Mouse (Mus musculus) spleen, adult 2 months (tissue): ENCODE measurements around the gene Stim1. TPM values are rescaled to one million over a fixed set of nuclear protein-coding genes. Genes with fewer than 3 reads are reported as not detected.

Experiments
- DNase-seq, 2 experiments: peaks; one replicate each; pipeline versions ENCODE4 v3.0.0 to v3.0.0-alpha.2; 2012 to 2021; ENCODE audit warnings: low spot score in 2 of 2, low read depth in 1 of 2
- H3K27ac ChIP-seq: fragments of 200-500 bp; 2 replicates; pipeline ENCODE4 v1.5.1; 2012; ENCODE audit warnings: low read length, inconsistent platforms; ENCODE audit not compliant: insufficient read depth
- H3K27me3 ChIP-seq: fragments of 200-500 bp; 2 replicates; pipeline ENCODE4 v1.6.1; 2012; ENCODE audit warnings: mild to moderate bottlenecking, moderate library complexity, low read length, inconsistent platforms; ENCODE audit not compliant: control insufficient read depth, insufficient read depth
- H3K36me3 ChIP-seq: fragments of 200-500 bp; 2 replicates; pipeline ENCODE4 v1.6.1; 2012; ENCODE audit warnings: mild to moderate bottlenecking, low read length, inconsistent platforms; ENCODE audit not compliant: control insufficient read depth, insufficient read depth
- H3K4me1 ChIP-seq: fragments of 200-500 bp; 2 replicates; pipeline ENCODE4 v1.6.1; 2011; ENCODE audit warnings: inconsistent platforms; ENCODE audit not compliant: control insufficient read depth, insufficient read depth, insufficient read length
- H3K4me3 ChIP-seq: fragments of 200-500 bp; 2 replicates; pipeline ENCODE4 v1.5.1; 2011; ENCODE audit warnings: mild to moderate bottlenecking, inconsistent platforms; ENCODE audit not compliant: insufficient read depth, insufficient read length; ENCODE audit errors: extremely low read depth
- CTCF ChIP-seq: fragments of 200-500 bp; IDR thresholded peaks from 2 replicates; pipeline ENCODE4 v1.5.1; 2011; ENCODE audit warnings: mild to moderate bottlenecking, inconsistent platforms; ENCODE audit not compliant: insufficient read depth, insufficient read length, insufficient replicate concordance; ENCODE audit errors: extremely low read depth
- POLR2A ChIP-seq: fragments of 200-500 bp; IDR thresholded peaks from 2 replicates; pipeline ENCODE4 v1.6.1; 2011; ENCODE audit warnings: low read depth, low read length, inconsistent platforms
- WGBS: fragments of 180-500 bp; shearing (Covaris S2); methylation state at CpG from one replicate; pipeline ENCODE4 v1.1.7; 2018; 5-methylcytosine and 5-hydroxymethylcytosine counted together
- polyA plus RNA-seq: library from polyadenylated mRNA; depleted of rRNA; stranded (reverse); fragments of >200 nt; gene quantifications from 2 replicates; pipeline ENCODE4 v1.2.3, GENCODE M21; 2012; rRNA removed

Gene Stim1
- polyA plus RNA-seq, result 49.3 and 57.8 TPM in 2 replicates

DNA sequence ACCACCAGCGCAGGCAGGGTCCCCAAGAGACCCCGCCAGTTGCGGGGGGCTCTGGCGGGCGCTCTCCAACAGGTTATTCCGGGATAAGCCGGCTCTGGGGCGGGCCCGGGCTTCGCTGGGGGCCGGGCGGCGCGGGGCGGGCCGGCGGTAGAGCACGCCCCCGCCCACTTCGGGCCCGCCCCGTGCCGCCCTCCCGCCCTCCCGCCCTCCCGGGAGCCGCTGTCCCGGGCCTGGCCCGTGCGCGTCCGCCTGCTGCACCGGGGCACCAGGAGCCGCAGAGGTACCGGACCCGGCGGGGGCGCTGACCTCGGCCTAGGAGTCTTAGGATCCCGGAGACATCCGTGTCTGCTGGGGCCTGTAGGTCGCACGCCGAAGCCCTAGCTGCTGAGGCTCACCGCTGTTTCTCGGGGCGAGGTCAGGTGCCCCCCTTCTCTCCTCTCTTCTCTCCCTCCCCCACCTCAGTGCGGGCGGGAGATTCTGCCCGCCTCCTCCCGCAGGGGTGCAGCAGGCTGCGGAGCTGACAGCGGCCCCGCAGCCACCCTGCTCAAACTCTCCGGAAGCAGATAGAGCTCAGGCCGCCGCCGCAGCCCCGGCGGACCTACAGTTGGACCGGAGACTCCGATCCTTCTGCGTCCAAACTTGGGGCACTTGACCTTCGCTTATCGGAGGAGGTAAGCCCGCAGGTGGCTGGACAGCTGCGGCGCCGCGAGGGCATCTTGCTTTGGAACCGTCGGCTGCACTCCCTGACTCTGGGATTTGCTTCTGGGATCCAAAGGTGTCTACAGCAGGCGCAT, at the start of gene Stim1:
Stim1 (plus strand) TSS at position 206 of the 794 bp plus-strand sequence.
- Histone ChIP-seq H3K4me1 (peaks cover 7% of the 10 kb centered on the region), H3K27ac (peak within 1 kb of the TSS; percentile 98), H3K27me3 (no peaks in the 10 kb centered on the region), H3K36me3 (no peaks in the 10 kb centered on the region), H3K4me3 (peak within 1 kb of the TSS; percentile 96)
- TF ChIP-seq CTCF, result no peak
- peak; percentile 10; the same call in 1 of the 2 replicates for TF ChIP-seq POLR2A
- under 1% methylated on average over 57 of the region's 73 CpGs for WGBS
- peak; percentile 56 to 58 for DNase-seq

DNA sequence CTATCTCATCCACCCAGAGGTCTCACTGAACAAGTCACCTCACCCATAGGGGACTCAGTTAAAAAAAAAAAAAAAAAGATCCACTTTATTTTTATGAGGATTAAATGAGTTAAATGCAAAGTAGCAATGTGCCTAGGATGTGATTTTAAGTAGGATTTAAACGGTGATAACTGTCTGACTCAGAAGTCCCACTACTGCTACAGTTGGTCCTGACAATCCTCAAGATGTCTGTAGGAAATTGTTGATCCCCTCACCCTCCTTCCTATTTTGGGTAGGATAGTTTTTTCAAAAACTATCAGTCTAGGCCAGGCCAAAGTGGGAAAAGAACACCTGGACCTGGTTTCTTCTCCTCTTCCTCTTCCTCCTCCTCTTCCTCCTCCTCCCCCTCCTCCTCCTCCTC, 45.7 kb upstream of the Stim1 start:
- WGBS, result 39% methylated on average over 1 of the region's 1 CpGs
- H3K4me3 ChIP-seq, result no peak overlapping the region

DNA sequence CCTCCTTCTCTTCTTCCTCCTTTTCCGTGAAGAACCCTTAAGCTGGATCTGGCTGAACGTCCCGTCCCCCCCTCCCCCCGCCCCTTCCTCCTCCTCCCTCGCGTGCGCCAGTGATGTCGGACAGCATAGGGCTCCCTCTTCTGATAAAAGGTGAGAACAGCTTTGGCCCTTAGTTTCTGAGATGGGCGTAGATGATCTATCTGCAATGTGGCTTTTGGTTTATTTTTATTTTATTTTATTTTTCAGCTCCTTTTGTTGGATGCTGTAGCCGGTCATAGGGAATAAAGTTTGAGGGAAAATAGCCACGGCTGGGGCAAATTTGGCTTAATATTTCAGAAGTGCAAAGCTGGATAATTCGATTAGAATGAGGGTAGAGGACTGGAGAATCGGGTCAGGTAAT, 45.3 kb upstream of the Stim1 start:
- H3K4me1 ChIP-seq, result no peaks in the 10 kb centered on the region
- H3K27ac ChIP-seq, result 0 out of 2 replicates have a peak overlapping the region, but pooled peaks have one; percentile 21
- H3K27me3 ChIP-seq, result no peaks in the 10 kb centered on the region
- H3K4me3 ChIP-seq, result peak overlapping the region; percentile 78
- TF ChIP-seq CTCF (peak; percentile 20; the same call in 1 of the 2 replicates), POLR2A (no peak)
- WGBS, result under 1% methylated on average over 9 of the region's 13 CpGs
- peak; percentile 41 to 47 for DNase-seq
- no peaks in the 10 kb centered on the region for H3K36me3 ChIP-seq

More for the DNA sequence above, 45.7 kb upstream of the Stim1 start:
- TF ChIP-seq POLR2A (no peak), CTCF (no peak)
- Histone ChIP-seq H3K36me3 (no peaks in the 10 kb centered on the region), H3K27ac (no peak overlapping the region), H3K27me3 (no peaks in the 10 kb centered on the region), H3K4me1 (no peaks in the 10 kb centered on the region)
- DNase-seq, result no peak

DNA sequence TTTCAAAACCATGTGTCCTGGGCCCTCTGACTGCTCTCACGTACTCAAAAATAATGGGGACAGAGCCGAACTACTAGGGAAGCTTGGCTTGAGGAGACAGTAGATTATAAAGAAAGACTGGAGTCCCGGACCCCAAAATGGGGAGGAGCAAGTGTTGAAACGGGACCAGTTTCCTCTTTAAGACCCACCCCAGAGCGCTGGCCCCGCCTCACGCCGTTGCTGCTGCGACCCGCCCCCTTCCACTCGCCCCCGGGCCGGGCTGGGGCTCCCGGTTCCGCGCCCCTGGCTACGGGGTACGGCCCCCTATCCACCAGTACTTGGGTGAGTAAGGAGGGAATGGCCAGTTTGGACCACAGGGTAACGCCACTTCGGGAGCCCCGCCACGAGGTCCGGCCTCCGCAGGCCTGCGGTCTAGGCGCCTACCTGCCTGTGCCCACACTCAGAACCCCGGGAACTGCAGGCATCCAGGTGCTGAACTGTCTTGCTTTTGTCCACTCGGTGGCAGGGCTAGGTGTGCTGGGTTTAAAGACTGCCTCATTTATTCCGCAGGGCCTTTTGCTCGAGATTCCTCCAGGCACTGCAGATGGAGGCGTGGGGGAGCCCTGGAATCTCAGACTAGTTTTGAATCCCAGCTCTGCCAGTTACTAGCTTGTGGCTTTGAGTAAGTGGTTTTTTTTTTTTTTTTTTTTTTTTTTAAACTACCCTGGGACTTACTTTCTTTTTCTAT, 44.6 kb upstream of the Stim1 start:
- peak in 1 of 2 experiments; percentile 63 for DNase-seq
- H3K27ac ChIP-seq, result peak overlapping the region; percentile 21; the same call in 1 of the 2 replicates
- no peaks in the 10 kb centered on the region for H3K4me1 ChIP-seq
- H3K36me3 ChIP-seq, result no peaks in the 10 kb centered on the region
- WGBS, result 3% methylated on average over 31 of the region's 31 CpGs
- H3K4me3 ChIP-seq, result peak overlapping the region; percentile 78
- TF ChIP-seq POLR2A, result no peak
- TF ChIP-seq CTCF, result no peak
- no peaks in the 10 kb centered on the region for H3K27me3 ChIP-seq

DNA sequence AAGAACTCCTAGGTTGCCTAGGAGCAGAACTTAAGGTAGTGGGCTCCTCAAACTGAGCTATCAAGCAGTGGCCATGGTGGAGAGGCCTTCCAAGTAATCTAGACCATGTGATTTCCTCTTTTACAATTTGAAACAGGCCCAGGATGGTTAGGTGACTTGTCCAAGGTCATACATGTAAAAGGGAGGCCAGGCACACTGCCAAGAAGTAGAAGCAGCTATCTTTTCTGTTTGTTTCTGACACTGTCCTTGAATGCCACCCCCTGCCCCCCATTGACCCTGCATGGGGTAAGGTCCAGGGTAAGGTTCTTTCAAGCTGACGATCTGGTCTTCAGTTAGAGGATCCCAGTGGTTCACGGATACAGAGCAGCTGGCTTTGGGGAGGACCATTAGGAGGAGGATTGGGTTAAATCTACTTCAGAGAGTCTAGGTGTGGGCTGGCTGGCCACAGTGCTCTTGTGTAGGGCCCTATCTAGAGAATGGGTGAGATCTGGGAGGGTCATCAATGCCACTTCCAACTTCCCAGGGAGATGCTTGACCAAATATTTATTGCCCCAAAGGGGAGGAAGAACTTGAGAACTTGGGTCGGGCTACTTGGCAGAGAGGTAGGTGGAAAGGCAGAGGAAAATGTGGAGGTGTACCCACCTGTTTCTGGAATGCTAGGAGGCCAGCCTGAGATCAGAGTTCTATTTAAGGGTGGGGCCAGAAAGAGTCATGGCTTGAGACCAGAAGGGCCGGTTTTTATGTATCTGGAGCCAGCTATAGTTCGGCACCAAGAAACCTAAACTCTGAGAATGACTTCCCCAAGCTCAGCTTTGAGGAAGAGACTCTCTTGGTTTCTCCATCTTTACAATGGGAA, 43.5 kb upstream of the Stim1 start:
- 86% methylated on average over 5 of the region's 5 CpGs for WGBS
- Histone ChIP-seq H3K4me1 (no peaks in the 10 kb centered on the region), H3K27ac (no peak overlapping the region), H3K36me3 (0 out of 2 replicates have a peak, but pooled peaks cover 2% of the 10 kb centered on the region), H3K27me3 (no peaks in the 10 kb centered on the region), H3K4me3 (no peak overlapping the region)
- DNase-seq, result no peak
- no peak for TF ChIP-seq POLR2A
- no peak for TF ChIP-seq CTCF

DNA sequence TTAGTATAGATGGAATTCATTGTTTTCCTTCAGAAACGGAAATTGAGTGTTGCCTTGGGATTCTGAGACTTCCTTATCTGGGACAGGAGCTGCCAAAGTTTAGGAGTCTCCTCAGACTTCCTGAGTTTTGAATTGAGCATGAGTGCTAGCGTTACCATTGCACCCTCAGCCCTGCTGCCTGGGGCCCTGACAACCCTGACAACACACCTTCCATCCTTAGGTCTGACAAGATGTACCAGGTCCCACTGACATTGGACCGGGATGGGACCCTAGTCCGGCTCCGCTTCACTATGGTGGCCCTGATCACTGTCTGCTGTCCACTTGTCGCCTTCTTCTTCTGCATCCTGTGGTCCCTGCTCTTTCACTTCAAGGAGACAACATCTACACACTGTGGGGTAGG, 41.6 kb upstream of the Stim1 start:
- Histone ChIP-seq H3K27me3 (no peaks in the 10 kb centered on the region), H3K4me3 (no peak overlapping the region), H3K27ac (no peak overlapping the region), H3K4me1 (no peaks in the 10 kb centered on the region), H3K36me3 (0 out of 2 replicates have a peak, but pooled peaks cover 2% of the 10 kb centered on the region)
- TF ChIP-seq POLR2A (no peak), CTCF (no peak)
- 91% methylated on average over 6 of the region's 6 CpGs for whole genome bisulfite sequencing
- no peak for DNase-seq
